Mouse (Mus musculus) kidney, embryonic 15.5 days (tissue): ENCODE results near the gene Prox1. TPM values are rescaled to one million over a fixed set of nuclear protein-coding genes. Genes with fewer than 3 reads are reported as not detected.

Source experiments
- ATAC-seq: fragments of 200-750 bp; cut with Nextera tagmentation; replicated peaks from 2 replicates; pipeline ENCODE4 v1.8.0; 2017; ENCODE audit warnings: moderate TSS enrichment; ENCODE audit not compliant: low FRiP score
- H3K27ac ChIP-seq: fragments of 300-500 bp; sonication (generic); 2 replicates; pipeline ENCODE4 v1.5.1; 2015; ENCODE audit warnings: mild to moderate bottlenecking, inconsistent platforms
- H3K27me3 ChIP-seq: fragments of 300-500 bp; sonication (generic); 2 replicates; pipeline ENCODE4 v1.6.1; 2015; ENCODE audit warnings: inconsistent platforms
- H3K36me3 ChIP-seq: fragments of 300-500 bp; sonication (generic); 2 replicates; pipeline ENCODE4 v1.6.1; 2015; ENCODE audit warnings: inconsistent platforms
- H3K4me1 ChIP-seq: fragments of 300-500 bp; sonication (generic); 2 replicates; pipeline ENCODE4 v1.6.1; 2015; ENCODE audit warnings: inconsistent platforms
- H3K4me2 ChIP-seq: fragments of 300-500 bp; sonication (generic); 2 replicates; pipeline ENCODE4 v1.6.1; 2015; ENCODE audit warnings: moderate library complexity, mild to moderate bottlenecking, inconsistent platforms
- H3K4me3 ChIP-seq: fragments of 300-500 bp; sonication (generic); replicated peaks from 2 replicates; pipeline ENCODE4 v1.5.1; 2015; ENCODE audit warnings: mild to moderate bottlenecking, inconsistent platforms
- H3K9ac ChIP-seq: fragments of 300-500 bp; sonication (generic); 2 replicates; pipeline ENCODE4 v1.6.1; 2015; ENCODE audit warnings: mild to moderate bottlenecking, inconsistent platforms
- H3K9me3 ChIP-seq: fragments of 300-500 bp; sonication (generic); replicated peaks from 2 replicates; pipeline ENCODE4 v1.6.1; 2016; ENCODE audit warnings: inconsistent platforms
- WGBS: fragments of 180-500 bp; shearing (Covaris S2); methylation state at CpG from one replicate; pipeline ENCODE4 v1.1.7; 2015; ENCODE audit warnings: mixed read lengths; 5-methylcytosine and 5-hydroxymethylcytosine counted together
- polyA plus RNA-seq: library from polyadenylated mRNA; unstranded; fragments of >200 nt; fragmentation: Nextera tagmentation; extraction: Ambion mirVana; gene quantifications from 2 replicates; pipeline ENCODE4 v1.2.1, GENCODE M21; 2015

Prox1 gene
- polyA plus RNA-seq, 1 experiment from 2014 or later, result 1.8 TPM

DNA sequence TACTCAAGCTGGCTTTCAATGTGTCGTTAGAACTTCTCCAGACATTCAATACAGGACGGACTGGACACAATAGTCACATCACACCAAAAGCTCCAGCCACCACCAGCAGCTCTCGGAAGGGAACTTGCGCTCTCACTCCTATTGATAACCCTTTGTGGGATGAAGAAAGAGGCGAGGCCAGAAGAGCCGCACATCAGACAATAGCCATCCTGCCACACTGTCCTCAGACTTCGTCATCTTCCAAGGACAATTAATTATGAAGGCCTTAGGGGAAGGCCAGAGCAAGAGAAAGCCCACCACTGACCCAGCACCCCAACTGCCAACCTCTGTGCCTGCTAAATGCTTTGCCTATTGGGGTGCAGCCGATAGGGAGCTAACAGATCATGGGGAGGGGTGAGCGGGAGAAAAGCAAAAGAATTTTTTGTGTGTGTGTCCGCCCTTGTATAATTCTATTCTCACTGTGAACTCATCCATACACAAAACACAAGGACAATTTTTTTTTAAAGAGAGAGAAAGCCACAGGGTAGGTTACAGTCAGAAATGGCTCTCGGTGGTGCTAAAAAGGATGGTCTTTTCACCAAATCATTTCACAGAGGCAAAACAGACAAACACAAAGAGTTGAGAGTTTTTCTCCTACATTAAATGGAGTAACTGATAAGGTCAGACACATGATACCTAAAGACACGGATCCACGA is 30.7 kb downstream of the Prox1 start:
- H3K4me2 ChIP-seq, result no peak overlapping the region
- no peak overlapping the region for H3K9ac ChIP-seq
- 0 out of 2 replicates have a peak, but pooled peaks cover 10% of the 10 kb centered on the region for H3K4me1 ChIP-seq
- H3K27me3 ChIP-seq, result 0 out of 2 replicates have a peak, but pooled peaks cover 4% of the 10 kb centered on the region
- ATAC-seq, result no peak
- H3K9me3 ChIP-seq, result no peaks in the 10 kb centered on the region
- no peaks in the 10 kb centered on the region for H3K36me3 ChIP-seq
- H3K27ac ChIP-seq, result no peak overlapping the region
- no peak overlapping the region for H3K4me3 ChIP-seq
- 69% methylated on average over 13 of the region's 13 CpGs for WGBS

DNA sequence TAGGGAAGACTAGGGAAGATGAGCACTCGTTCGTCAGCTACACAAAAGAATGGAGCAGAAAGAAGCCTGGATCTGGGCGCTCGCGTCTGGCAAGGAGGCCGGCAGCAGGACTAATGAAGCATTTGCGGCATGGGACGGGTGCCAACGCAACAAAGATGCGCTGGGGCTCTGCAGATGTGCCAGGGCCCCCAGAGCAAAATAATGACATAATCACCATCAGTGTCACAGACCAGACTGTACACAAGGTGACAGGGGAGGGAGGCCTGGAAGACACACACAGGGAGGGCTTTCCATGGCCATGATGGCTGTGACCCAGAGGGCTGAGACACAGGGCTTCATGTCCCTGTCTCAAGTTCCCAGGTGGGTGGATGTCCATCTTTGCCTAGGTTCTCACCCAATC is 32.6 kb downstream of the Prox1 start:
- 0 out of 2 replicates have a peak, but pooled peaks cover 10% of the 10 kb centered on the region for H3K4me1 ChIP-seq
- WGBS, result 87% methylated on average over 10 of the region's 10 CpGs

DNA sequence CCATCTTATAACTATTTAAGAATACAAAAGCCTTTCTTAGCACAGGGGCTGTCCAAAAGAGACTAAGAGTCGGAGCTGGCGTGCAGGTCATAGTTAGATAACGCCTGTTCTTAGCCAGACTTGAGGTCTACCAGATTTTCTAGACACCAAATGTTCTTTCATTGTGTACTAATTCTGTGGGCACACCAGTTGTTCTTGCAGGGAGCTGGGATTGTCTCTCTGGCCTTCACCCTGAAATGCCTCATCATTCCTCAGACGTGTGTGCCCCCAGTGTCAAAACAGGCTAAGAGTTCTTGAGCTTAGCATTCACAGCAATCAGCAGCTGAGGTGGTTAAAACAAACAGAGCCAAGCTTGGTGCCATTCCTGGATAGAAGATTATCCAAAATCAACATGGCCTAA is 37.6 kb downstream of the Prox1 start:
- H3K27me3 ChIP-seq, result 0 out of 2 replicates have a peak, but pooled peaks cover 3% of the 10 kb centered on the region
- 75% methylated on average over 4 of the region's 4 CpGs for WGBS
- H3K27ac ChIP-seq, result no peak overlapping the region
- H3K9me3 ChIP-seq, result no peaks in the 10 kb centered on the region
- no peak overlapping the region for H3K4me3 ChIP-seq
- no peak overlapping the region for H3K4me2 ChIP-seq
- 0 out of 2 replicates have a peak, but pooled peaks cover 7% of the 10 kb centered on the region for H3K4me1 ChIP-seq
- ATAC-seq, result no peak
- no peak overlapping the region for H3K9ac ChIP-seq
- H3K36me3 ChIP-seq, result no peaks in the 10 kb centered on the region

More for the DNA sequence above, 32.6 kb downstream of the Prox1 start:
- H3K4me2 ChIP-seq, result no peak overlapping the region
- H3K9me3 ChIP-seq, result no peaks in the 10 kb centered on the region
- H3K27ac ChIP-seq, result no peak overlapping the region
- no peaks in the 10 kb centered on the region for H3K36me3 ChIP-seq
- H3K4me3 ChIP-seq, result no peak overlapping the region
- 0 out of 2 replicates have a peak, but pooled peaks cover 4% of the 10 kb centered on the region for H3K27me3 ChIP-seq
- ATAC-seq, result no peak
- H3K9ac ChIP-seq, result no peak overlapping the region

DNA sequence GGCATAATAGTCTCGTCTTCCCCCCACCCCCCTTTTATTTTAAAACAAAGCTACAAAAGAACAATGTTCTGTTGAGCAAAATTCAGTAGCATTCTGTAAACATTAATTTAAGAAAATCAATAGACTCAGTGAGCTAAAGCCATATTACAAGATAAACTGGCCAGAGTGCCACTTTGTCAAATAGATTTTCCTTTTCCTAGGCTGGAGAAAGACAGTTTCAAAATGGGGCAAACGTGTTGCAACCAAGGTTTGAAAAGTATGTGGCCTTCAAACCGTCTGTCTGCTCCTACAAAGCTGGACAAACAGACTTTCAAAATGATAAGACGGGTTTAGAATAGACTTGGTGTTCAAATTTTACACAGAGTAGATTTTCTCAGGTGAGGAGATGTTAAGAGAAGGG is 39.6 kb downstream of the Prox1 start:
- WGBS, result 80% methylated on average over 4 of the region's 4 CpGs
- Histone ChIP-seq H3K27ac (no peak overlapping the region), H3K9me3 (no peaks in the 10 kb centered on the region), H3K4me1 (0 out of 2 replicates have a peak, but pooled peaks cover 9% of the 10 kb centered on the region), H3K4me3 (no peak overlapping the region), H3K27me3 (0 out of 2 replicates have a peak, but pooled peaks cover 3% of the 10 kb centered on the region), H3K4me2 (no peak overlapping the region), H3K36me3 (no peaks in the 10 kb centered on the region), H3K9ac (no peak overlapping the region)
- no peak for ATAC-seq

DNA sequence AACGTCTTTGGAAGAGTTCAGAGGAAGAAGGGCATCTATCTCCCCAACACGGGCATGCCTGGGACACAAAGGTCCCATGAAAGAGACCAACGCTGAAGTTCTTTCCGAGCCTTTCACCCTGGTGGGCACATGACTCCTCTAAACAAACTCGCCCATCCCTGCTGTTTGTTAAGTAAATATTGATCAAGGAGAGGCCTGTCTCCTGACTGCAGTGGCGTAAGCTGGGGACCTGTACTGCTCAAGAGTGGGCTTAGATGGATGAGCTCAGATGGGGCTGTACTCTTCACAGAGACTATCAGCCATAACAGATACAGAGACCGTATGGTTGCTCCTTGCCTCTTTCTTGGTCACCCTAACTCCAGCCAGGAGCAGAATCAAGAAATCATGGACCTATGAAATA is 41.0 kb downstream of the Prox1 start:
- 0 out of 2 replicates have a peak, but pooled peaks cover 9% of the 10 kb centered on the region for H3K4me1 ChIP-seq
- no peaks in the 10 kb centered on the region for H3K9me3 ChIP-seq
- H3K27me3 ChIP-seq, result 0 out of 2 replicates have a peak, but pooled peaks cover 3% of the 10 kb centered on the region
- H3K27ac ChIP-seq, result no peak overlapping the region
- no peaks in the 10 kb centered on the region for H3K36me3 ChIP-seq
- no peak overlapping the region for H3K4me2 ChIP-seq
- 44% methylated on average over 7 of the region's 7 CpGs for WGBS
- no peak overlapping the region for H3K4me3 ChIP-seq
- ATAC-seq, result no peak
- no peak overlapping the region for H3K9ac ChIP-seq

DNA sequence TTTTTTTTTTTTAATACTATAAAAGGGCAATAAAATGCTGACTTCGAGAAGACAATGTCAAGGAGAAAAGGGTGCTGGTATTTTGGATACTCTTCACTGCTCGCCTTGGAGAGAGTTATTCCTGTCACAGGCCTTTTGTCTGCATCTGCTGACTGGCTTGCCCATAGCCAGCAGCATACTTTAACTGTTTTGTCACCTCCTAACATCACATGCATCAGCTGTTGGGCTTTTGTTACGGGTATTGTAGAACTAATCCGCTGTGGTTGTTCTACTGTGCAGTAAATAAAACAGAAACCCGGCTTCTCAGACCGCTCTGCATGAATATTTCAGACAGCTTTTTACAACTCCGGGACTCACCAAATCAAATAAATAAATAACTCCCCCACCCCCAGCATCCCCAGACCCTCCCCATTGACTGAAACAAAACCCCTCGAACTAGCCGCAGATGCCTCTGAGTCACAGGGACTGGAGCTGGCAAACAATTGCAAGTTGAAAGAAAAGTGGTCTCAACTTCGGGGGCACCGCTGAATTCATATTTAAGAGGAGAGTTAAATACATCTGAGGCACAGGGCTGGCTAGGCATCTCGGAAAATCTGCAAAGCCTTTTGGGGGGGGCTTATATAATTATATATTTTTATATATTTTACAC is 41.7 kb downstream of the Prox1 start:
- H3K27ac ChIP-seq, result no peak overlapping the region
- H3K4me3 ChIP-seq, result no peak overlapping the region
- H3K9me3 ChIP-seq, result no peaks in the 10 kb centered on the region
- H3K4me2 ChIP-seq, result no peak overlapping the region
- 0 out of 2 replicates have a peak, but pooled peaks cover 3% of the 10 kb centered on the region for H3K27me3 ChIP-seq
- H3K9ac ChIP-seq, result no peak overlapping the region
- 36% methylated on average over 12 of the region's 12 CpGs for WGBS
- no peaks in the 10 kb centered on the region for H3K36me3 ChIP-seq
- no peak for ATAC-seq
- 0 out of 2 replicates have a peak, but pooled peaks cover 9% of the 10 kb centered on the region for H3K4me1 ChIP-seq

DNA sequence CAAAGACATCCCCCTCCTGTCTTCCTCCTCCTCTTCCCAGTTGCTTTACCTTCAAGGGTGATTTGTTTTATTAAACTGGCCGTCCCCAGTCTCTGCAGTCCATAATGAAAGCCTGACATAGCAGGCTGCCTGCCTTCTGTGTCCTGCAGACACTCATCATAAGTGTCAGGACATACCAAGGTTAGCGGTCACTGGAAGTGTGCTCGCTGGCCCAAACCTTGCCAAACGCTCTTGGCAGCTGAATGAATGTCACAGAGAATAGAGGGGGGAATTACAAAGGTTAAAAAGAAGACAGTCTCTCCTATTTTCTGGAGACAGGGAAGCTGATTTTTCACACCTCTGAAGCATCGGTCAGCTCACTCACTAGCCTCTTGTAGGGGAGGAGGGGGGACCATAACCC is 42.6 kb downstream of the Prox1 start:
- H3K9ac ChIP-seq, result no peak overlapping the region
- H3K4me2 ChIP-seq, result no peak overlapping the region
- H3K4me3 ChIP-seq, result no peak overlapping the region
- WGBS, result 29% methylated on average over 5 of the region's 5 CpGs
- no peak overlapping the region for H3K27ac ChIP-seq
- ATAC-seq, result no peak
- H3K36me3 ChIP-seq, result no peaks in the 10 kb centered on the region
- 0 out of 2 replicates have a peak, but pooled peaks cover 3% of the 10 kb centered on the region for H3K27me3 ChIP-seq
- 0 out of 2 replicates have a peak, but pooled peaks cover 9% of the 10 kb centered on the region for H3K4me1 ChIP-seq
- no peaks in the 10 kb centered on the region for H3K9me3 ChIP-seq

DNA sequence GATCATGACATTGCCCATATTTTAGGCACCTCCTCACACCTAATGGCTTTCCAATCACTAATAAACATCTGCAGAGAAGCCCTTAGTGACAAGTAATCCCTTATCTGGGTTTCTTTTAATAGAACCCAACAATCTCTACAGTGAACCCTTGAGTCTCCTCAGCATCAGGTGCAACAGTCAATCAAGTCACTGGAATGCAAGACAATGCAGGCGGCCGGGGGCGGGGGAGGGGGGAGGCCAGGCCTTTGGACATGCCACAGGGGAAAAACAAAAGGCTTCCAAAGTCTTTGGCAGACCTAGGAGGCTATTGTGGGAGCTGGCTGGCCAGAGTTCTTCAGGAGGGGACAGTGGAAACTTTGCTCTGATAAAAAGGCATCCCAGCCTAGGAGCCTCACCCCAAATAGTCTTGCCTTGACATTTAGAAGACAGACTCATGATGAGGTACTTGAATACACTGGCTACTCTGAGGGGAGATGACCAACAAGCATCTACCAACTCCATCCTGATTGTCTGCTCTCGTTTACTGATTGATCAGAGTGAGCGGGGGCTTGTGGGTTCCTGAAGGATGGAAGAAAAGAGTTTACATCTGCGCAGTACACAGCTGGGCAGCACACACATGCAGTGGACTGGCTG is 43.2 kb downstream of the Prox1 start:
- WGBS, result 56% methylated on average over 6 of the region's 6 CpGs
- no peak for ATAC-seq
- no peak overlapping the region for H3K27ac ChIP-seq
- H3K4me2 ChIP-seq, result no peak overlapping the region
- 0 out of 2 replicates have a peak, but pooled peaks cover 3% of the 10 kb centered on the region for H3K27me3 ChIP-seq
- H3K4me3 ChIP-seq, result no peak overlapping the region
- no peak overlapping the region for H3K9ac ChIP-seq
- H3K9me3 ChIP-seq, result no peaks in the 10 kb centered on the region
- no peaks in the 10 kb centered on the region for H3K36me3 ChIP-seq
- 0 out of 2 replicates have a peak, but pooled peaks cover 9% of the 10 kb centered on the region for H3K4me1 ChIP-seq

DNA sequence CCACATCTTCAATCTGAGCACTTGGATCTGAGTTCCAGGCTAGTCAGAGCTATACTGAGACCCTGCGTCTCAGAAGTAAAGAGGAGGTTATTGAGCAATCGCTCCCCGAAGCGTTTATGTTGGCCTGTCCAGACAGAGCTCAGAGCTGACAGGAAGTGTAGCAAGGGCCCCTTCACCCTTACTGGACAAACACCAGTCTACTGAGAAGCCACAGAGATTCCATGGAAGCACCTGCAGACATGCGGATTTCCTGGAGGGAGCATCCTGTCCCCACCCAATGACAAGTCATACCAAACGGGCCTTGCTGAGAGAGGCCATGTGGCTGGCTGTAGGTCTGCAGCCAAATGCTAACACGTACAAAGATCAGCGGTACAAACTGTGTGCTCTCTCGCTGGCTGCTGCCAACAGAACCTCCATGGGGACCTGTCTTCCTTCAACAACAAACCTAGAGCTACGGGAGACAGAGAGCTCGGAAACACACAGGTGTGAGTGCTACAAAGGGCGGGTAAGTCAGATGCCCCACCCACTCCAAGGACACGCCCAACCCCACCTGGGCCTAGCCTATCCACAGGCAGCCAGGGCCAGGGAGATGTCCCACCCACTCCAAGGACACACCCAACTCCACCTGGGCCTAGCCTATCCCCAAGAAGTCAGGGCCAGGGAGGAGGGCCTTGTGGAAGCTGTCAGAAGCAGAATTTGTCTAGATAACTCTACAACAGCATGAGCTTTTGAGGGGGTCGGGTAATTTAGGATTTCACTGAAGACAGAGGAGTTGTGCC is 45.4 kb downstream of the Prox1 start:
- Histone ChIP-seq H3K4me2 (no peak overlapping the region), H3K27ac (no peak overlapping the region), H3K36me3 (no peaks in the 10 kb centered on the region), H3K4me1 (0 out of 2 replicates have a peak, but pooled peaks cover 9% of the 10 kb centered on the region), H3K9me3 (no peaks in the 10 kb centered on the region), H3K27me3 (0 out of 2 replicates have a peak, but pooled peaks cover 3% of the 10 kb centered on the region), H3K4me3 (no peak overlapping the region), H3K9ac (no peak overlapping the region)
- 81% methylated on average over 14 of the region's 14 CpGs for whole genome bisulfite sequencing
- no peak for ATAC-seq

DNA sequence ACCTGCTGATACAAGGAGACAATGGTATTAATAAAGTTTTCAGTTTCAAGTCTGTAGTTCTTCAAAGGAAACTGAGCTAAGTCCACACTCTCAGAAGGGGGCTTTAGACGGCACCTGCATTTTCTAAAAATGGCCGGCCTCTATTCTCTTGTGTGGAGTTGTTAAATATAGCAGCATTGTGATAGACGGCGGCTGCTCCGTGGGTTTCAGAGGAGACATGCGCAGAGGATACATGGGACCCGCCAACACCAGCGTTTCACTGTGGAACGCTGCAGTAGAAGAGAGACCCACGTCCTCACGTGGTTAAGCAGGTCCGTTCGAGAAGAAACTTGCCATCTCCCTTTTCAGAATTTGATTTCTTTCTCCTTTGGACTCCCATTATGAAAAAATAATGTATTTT is 47.1 kb downstream of the Prox1 start:
- H3K4me2 ChIP-seq, result no peak overlapping the region
- whole genome bisulfite sequencing, result 88% methylated on average over 13 of the region's 13 CpGs
- H3K36me3 ChIP-seq, result no peaks in the 10 kb centered on the region
- ATAC-seq, result no peak
- H3K9me3 ChIP-seq, result no peaks in the 10 kb centered on the region
- 0 out of 2 replicates have a peak, but pooled peaks cover 6% of the 10 kb centered on the region for H3K4me1 ChIP-seq
- H3K9ac ChIP-seq, result no peak overlapping the region
- no peak overlapping the region for H3K4me3 ChIP-seq
- H3K27me3 ChIP-seq, result no peaks in the 10 kb centered on the region
- no peak overlapping the region for H3K27ac ChIP-seq

DNA sequence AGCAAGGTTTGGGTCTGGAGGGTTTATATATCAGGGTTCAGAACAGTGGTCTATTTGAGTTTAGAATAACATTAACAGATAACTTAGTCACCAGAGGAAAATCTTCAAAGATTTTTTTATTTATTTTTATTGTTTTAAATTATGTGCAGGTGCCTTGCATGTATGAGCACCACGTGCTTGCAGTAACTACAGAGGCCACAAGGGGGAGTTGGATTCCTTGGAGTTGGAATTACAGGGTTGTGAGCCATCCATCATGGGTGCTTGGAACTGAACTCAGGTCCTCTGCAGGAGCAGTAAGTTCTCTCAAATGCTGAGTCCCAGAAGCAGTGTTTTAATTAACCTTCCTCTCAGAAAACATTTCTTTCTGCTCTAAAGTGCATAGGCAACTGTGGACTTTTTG is 54.5 kb downstream of the Prox1 start:
- H3K4me2 ChIP-seq, result no peak overlapping the region
- H3K27ac ChIP-seq, result no peak overlapping the region
- H3K4me3 ChIP-seq, result no peak overlapping the region
- ATAC-seq, result no peak
- H3K4me1 ChIP-seq, result no peaks in the 10 kb centered on the region
- H3K9ac ChIP-seq, result no peak overlapping the region
- no peaks in the 10 kb centered on the region for H3K27me3 ChIP-seq
- WGBS, result 78% methylated on average over 1 of the region's 1 CpGs
- H3K36me3 ChIP-seq, result no peaks in the 10 kb centered on the region
- no peaks in the 10 kb centered on the region for H3K9me3 ChIP-seq
